Mouse (Mus musculus): ENCODE measurements around the gene Fam173a.

- no peak for TF ChIP-seq POLR2A (IDR thresholded peaks at IDR 0.05; ENCODE audit: low read depth, low read length)
- no peak for TF ChIP-seq CTCF (IDR thresholded peaks at IDR 0.05; ENCODE audit: extremely low read depth, insufficient read length, insufficient replicate concordance, low read depth, low read length)
These were observed 9.6 kb downstream of the Fam173a start for GRCm38 (mm10) chr17:25783086-25783485.
